Mouse (Mus musculus) lung, postnatal 36 days (tissue): Measurements from ENCODE around the gene Il4ra.

ENCODE experiments used
- DNase-seq: peaks from one replicate; pipeline ENCODE4 v3.0.0; 2022; ENCODE audit warnings: mixed read lengths

Gene Il4ra

DNA sequence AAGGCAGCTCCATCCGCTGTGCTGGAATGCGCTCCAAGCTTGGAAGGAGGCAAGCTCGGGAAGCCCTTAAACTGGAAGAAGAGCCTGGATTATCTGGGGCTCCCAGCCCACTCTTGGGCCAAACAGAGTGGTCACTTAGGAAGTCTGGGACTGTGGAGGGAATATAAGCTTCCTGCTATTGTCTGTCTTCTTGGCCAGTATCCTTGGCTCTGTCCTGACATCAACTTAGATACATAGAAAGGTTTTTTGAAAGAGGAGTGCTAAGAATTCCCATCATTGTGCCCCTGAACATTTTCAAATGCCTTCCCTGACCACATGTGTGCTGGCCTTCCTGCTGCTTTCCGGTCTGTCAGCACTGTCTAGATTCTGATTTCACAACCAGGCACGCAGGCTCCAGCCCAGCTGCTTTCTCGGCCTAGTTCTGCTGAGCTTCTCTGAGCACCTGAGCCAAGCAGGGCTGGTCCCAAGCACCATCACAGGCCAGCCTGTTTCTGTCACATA is 989 bp upstream of the Il4ra start:
- peak; percentile 78 for DNase-seq

DNA sequence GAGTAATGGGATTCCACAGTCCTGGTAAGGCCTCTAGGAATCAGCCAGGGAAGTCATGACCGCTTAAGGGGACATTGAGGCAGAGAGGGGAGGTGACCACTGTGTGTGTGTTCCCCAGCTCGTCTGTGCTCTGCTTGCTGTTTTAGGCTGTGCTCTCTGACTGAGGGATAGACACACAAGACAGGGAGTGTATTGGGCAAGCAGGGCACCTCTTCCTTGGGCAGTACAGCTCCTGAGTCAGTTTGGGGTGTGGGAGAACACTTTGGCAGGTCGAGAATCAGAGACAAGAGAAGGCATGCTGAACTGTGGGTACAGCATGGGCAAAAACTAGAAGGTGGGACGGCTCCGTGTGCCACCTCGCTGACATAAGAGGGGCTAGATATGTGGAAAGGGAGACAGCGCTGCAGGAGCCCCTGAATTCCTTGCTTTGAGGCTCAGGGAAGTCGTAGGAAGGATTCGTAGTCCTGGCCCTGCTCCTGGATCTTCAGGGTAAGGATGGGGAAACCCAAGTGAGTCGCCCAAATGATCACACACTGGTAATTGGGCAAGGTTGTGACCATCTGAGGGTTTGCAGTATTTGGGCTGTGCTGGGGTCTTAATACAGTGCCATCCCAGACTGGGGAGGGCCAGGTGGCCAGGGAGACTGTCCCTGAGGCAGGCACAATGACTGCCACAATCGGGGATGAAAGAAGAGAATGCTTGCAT is 1.1 kb downstream of the Il4ra start:
- DNase-seq, result no peak

DNA sequence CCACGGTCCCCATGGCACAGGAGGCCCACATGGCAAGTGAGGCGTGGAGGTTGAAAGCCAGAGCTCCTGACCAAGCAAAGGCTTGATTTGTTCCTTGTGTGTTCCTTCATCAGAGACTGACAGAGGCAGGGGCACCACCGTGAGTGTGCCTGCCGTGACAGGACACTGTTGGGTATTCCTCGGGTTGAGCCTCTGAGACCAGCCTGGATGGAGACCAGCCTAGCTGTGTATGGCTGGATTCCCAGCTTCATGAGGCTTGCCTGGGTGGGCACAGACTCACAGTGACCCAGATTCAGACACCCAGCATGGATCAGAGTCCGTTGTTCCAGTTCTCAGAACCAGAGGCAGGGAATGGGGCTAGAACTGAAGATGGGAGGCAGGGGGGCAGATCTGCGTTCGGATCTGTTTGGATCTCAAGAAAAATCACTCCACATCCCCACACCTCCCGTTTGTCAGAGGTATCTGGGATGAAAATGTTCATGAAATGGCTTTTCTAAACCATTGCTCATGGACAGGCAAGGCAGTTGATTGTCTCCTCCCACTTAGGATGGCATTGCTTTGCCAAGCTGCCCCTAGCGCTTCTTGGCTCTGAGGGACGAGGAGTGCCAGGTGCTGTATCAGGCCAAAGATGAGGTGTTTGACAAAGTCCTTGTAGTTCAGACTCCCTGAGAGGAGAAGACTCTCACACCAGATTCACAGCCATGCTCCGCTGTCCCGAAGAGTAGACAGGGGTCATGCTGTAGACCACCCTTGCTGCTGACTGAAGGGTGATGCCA is 1.9 kb downstream of the Il4ra start:
- no peak for DNase-seq

DNA sequence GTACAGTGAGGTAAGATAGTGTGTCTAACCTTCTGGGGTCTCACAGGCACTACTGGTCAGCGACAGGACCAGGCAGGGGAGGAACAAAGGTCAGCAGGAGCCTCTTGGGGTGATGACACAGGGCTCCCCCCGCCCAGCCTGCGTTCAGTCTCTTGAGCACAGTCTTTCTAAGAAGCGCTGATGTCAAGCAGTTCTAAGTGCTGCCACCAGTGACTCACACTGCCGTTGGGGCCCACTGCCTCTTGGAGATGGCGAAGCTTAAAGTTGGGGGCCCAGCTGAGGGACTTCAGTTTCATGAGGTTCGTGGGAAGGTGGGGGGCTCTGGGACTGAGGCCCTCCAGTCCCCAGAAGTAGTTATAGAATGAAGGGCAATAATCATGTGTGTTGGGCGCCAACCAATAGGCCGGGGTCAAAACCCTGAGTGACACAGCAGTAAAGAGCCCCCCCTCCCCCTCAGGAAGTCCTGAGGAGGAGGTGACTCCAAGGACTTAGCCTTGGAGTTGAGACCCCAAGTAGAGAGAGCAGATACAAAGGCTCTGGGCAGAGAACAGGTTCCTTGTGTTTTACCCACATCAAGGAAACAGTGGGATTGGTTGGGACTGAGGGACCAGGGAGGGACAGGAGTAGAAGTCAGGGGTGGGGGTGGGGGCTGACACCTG is 2.7 kb downstream of the Il4ra start:
- no peak for DNase-seq

DNA sequence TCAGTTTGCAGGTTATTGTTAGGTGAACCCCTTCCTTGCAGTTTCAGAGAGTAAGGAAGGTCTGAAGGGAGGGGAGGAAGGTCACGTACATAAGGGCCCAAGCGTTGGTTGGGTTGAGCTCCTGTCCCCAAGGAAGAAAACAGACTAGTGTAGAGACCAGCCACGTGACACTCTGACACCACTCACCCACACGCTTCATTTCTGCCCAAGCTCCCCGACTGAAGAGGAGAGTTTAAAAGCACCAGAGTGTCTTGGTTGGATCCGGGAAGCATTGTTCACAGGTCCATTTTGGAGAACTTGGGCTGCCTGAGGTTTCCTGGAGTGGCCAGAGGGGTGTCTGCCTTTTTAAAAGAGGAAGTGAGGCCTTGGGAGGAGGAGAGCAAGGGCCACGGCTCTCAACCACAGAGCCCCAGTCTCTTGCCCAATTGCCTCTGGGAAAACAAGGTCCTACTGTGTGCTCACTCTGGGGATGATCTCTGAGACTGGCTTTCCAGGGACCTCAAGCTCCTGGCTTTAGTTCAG is 3.5 kb downstream of the Il4ra start:
- peak; percentile 70 for DNase-seq

DNA sequence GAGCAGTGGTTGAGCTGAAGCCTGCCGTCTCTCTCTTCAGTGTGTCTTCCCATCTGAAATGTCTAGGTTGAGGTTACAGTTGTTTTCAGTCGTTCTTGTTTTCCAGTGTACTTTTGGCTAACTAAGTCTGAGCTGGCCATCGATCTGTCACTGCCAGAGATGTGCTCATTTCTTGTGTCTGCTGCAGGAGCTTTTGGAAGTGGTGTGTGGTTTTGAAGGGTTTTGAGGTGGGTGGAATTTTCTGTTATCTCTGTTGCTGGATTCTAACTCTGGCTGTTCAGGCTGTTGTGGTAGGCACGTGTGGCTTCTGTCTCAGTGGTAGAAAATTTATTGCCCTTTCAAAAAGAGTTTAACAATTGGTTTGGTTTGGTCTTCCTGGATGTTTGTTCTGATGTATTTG is 4.2 kb downstream of the Il4ra start:
- no peak for DNase-seq

DNA sequence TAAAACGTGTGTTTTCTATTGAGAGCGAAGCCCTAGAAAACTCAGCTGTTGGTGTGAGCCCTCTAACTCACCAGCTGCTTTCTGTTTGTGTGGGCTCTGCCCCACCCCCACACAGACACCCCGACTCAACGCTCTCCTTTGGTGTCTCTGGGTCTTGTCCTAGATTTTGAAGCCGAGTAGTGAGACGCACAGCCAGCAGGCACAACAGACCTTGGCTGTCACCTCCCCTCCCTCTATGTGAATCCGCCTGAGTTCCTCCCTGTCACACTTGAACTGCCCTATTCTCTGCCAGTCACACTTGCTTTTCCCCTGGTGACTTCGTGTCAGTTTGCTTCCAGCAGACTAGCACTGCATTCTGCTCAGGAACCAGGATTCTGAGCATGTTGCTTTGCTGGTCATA is 4.9 kb downstream of the Il4ra start:
- no peak for DNase-seq

DNA sequence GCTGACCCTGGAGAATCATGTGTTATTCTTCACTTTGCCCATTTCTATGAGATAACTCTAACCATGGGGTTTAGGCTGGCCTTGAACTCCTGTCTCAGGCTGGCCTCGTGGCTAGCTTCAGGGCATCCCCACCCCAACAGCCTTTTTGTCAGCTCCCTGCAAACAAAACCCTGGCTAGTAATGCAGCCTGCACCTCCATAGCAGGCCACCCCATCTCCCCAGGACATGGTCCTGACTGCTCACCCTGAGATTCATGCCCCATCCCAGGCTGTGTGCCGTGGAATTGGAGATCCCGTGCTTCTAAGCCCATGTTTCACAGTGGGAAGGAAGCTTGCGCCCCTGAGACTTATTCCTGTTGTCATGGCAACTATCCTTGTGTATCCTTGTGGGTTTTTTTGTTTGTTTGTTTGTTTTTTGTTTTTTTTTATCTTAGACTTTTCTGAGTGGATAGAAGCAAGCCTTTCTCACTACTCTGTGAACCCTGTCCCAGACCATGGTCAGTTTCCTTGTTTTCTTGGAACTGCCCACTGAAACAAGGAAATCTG is 6.6 kb downstream of the Il4ra start:
- DNase-seq, result no peak

DNA sequence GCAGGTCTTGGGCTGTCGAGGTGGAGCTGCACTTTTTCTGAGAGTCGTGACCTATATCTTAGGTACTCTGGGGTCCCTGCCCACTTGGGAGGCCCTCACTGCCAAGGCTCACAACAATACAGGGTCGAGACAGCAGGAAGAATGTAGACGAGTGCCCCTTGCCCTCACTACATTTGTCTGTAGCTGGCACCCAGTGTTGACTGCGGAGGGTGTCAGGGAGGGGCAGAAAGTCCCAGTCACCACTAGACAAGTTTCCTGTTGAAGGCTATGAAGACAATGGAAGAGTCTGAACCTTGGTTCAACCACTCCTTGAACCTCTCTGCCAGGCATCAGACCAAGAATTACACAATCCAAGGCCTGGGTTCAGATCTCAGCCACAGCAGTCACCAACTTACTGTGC is 7.1 kb downstream of the Il4ra start:
- DNase-seq, result peak; percentile 73

DNA sequence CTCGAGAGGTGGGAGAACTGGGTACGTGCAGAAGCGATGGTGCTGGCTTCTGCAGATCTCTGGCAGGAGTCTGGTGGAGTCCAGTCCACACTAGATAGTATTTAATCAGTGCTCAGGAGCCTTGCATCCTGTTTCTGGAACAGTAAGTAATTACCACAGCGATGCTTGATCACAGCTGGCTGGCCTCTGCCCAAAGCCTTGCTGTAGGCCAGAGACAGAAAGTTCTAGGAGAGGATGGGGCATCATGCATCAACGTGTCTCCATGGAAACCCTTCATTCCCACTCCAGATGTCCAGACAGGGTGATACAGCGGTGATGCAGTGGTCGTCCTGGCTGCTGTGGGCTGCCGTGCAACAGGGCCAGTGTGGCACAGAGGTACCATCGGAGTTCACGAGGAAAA is 7.6 kb downstream of the Il4ra start:
- peak; percentile 67 for DNase-seq

DNA sequence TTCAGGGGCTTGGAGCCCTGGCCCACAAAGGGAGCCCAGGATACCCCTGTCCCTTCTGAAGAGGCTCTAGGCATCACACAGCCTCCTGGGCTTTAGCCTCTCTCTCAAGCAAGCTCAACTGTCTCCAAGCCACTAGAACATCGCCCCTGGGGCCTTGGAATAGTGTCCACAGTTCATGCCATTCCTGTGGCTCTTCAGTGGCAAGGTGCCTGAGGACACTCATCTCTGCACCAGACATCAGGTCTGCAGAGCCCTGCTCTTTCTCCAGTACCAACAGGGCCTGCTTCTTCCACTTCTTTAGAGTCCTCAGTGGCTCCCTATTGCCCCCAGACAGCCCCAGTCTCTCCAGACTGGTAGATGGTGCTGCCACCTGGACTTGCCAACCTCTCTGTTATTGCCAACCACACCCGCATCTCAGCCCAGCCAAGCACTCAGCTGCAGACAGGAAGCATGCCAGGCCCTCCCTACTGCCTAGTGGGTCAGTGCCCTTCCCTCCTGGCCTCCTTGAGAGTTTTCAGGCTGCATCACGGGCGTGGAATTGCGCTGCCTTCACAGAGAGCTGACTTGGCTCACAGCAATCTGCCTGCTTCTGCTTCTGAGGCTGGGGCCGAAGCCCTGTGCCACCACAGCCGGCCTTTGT is 8.3 kb downstream of the Il4ra start:
- DNase-seq, result peak; percentile 94

DNA sequence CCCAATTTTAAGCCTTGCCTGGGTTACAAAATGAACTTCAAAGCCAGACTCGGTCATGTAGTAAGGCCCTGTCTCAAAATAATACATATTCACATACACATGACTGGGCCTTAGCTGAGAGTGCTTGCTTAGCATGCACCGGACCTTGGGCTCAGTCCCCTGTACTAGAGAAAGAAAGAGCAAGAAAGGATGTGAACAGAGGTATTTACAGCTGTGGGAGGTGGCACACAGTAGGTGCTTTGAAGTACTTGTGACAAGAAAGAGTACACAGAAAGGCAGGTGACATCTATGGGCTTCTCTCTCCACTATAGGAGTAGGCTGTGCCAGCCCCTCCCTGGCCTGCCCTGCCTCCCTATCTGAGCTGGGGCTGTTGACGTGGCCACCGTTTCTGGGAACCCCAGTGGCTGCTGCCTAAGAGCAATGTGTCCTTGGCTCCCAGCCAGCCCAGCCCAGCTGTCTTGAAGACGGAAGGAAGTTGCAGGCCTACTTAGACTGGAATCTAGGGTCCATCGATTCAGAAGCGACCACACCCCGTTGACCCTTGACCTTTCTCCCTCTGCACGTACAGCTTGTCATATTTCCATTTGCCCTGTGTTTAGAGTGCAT is 9.3 kb downstream of the Il4ra start:
- DNase-seq, result peak; percentile 98

DNA sequence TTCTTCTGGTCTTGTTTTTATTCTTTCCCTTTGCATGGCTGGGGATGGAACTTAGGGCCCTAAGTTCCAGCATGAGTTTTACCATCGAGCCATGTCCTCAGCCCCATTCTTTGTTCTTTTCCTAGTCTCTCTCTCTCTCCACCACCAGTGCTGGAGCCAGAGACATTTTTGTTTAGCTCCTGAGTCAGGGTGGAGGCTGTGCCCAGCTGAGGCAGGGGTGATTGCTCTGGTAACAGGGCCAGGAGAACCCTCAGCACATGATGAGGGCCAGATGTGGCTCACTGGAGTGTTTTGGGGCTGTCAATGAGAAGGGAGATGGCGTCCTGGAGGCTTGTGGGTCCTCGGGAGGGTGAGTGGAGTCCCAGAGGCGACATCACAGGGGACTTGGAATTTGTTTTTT is 10.5 kb downstream of the Il4ra start:
- DNase-seq, result no peak

DNA sequence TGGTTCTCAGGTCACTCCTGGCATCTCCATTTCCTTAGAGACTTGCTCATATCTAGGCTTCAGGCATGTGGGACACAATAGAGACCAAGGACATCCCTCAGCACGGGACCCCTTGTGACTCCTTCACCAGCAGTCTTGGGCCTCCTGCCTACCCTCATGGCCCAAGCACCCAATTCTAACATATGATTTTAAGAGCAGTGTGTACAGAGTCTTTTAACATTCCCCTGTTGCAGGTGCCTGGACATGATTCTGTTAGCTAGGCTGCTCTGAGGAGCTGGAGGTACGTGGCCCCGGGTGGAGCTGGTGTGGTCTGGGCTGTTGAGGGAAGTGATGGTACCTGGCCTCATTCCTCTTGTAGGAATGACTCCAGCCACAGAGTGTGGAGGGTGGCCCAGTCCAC is 11.2 kb downstream of the Il4ra start:
- DNase-seq, result no peak

DNA sequence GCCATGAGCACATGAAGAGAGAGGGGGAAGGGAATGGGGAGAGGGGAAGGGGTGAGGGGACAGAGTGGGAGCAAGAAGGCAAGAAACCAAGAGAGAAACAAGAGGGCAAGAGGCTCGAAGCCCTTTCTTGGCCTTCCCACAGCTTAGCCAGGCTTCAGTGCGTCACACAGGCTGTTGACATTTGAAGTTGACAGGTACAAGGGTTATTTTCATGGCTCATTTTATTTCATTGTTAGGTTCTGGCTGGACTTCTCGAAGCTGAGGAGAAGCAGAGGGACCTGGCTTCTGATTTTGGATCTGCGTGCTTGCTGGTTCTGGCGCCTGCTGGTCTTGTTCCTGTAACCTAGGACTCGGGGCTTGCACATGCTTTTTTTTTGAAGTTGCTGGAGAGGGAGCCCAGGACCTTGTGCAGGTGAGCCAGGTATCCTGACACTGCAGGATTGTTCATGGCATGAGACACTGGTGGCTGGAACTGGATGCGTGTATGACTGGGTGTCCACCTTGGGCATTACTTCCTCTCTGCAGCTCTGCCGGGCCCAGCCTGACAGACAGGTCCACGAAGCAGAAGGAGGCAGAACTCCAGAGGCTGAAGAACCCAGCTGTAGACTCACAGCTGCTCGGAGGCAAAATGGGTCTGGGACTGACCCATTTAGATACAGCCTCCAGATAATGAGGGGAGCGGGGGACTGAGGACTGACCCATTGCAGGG is 12.6 kb downstream of the Il4ra start:
- DNase-seq, result no peak

DNA sequence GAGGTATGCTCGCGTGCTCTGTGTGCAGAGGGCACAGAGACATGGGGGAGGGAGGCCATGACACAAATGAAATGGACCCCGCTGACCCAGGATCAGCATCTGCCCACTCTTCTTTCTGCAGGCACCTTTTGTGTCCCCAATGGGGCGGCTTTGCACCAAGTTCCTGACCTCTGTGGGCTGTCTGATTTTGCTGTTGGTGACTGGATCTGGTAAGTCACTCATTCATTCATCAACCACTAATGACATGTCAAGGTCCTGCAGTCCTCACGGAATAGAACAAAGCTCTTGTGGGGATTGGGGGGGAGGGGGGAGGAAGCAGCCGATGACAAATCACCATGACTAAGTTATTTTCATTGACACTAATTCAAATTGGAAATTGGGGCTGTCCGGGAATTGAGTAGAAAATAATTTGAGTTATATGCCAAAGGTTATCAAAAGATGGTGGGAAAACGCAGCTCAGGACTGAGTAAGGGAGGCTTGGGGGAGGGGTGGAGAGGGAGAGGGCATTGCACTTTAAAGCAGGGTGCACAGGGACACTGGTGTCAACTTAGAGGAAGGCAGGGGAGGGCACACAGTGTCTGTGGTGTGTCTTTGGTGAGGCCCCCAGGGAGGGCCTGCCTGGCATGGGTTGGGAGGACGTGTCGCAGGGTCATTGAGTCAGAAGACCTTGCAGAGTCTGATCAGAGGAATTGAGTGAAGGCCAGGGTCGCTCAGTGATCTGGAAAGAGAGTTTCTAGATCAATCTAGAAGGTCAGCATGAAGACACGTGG is 13.8 kb downstream of the Il4ra start:
- DNase-seq, result no peak

DNA sequence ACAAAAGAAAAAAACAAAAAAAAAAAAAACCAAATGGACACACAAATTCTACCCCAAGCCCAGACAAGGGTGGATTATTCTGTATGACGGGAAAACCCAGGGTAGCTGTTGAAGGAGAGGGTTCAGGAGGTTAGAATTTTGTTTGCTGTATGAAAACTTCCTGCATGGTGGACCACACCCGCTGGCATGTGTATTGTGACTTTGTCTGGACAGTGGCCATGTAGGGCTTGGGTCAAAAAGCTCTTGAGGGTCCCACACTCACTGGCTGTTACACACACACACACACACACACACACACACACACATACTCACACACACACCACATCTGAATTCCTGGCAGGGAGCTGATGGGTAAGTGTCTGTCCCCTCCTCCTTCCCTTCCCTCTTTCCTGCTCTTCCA is 14.5 kb downstream of the Il4ra start:
- DNase-seq, result peak; percentile 72

DNA sequence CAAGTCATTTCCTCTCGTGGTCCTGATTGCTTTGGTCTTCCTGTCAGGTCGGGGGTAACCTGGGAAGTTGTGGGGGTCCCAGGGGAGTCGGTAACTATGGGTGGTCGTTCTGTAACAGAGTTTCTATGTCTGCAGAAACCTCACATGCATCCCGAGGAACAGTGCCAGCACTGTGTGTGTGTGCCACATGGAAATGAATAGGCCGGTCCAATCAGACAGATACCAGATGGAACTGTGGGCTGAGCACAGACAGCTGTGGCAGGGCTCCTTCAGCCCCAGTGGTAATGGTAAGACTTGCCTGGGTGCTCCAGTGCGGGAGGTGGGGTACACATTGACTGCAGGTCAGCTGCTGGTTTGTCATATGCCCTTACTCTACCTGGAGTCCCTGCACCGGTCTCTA is 17.0 kb downstream of the Il4ra start:
- no peak for DNase-seq

DNA sequence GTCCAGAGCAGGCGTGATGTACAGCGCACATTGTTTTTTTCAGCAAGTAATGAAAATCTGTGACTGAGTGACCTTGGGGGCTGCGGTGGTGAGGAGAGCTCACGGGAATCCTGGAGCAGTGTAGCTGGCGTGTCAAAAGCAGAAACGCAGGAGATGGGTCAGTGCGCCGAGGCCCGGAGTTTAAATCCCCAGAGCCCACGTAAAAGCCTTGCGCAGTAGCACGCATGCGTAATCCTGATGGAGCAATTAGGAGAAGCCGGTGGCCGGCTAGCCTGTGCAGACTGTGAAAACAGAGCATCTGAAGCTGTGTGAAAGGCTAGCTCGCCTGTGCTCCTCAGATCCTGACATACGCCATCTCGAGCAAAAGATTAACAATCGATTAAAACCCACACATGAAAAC is 20.0 kb downstream of the Il4ra start:
- DNase-seq, result no peak

DNA sequence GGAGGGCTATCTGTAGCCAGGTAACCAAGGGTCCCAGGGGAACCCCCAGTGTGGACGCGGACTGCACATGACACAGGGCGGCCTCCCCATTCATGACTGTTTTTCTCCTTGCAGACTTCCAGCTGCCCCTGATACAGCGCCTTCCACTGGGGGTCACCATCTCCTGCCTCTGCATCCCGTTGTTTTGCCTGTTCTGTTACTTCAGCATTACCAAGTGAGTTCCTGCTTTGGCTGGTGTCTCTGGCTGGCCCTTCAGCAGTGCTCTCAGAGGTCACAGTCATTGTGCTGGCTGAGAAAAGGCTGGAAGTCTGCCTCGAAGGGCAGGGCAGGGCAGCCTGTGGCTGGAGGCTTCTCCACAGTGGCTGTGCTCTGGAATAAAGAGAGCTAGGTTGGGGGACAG is 20.8 kb downstream of the Il4ra start:
- DNase-seq, result peak; percentile 56

DNA sequence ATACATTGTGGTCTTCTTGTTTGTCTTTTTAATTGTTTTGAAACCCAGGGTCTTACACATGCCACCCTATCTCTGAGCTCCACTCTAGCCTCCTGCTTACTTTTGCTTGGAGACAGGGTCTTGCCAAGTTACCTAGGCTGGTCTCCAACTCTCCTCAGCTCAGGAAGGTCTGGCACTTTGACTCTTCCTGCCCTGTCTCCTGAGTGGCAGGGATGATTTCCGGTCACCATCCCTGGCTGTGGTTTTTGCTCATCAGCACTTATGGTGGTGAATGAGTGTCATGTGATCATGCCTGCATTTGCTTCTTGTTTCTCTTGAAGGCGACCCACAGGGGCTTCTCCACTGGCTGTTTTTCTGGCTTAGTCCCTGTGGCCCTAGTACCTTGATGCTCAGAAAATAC is 21.9 kb downstream of the Il4ra start:
- no peak for DNase-seq
